Mouse (Mus musculus): ENCODE results near the gene Il10. TPM values are rescaled to one million over a fixed set of nuclear protein-coding genes. Genes with fewer than 3 reads are reported as not detected.

The Il10 gene
- total and polyA plus RNA-seq, 3 experiments = 236 to 903 (median 389) TPM

GRCm38 (mm10) chr1:130998321-130998720 lies 21.3 kb upstream of the Il10 start:
- no peak overlapping the region for H3K27ac ChIP-seq (ENCODE audit: insufficient read depth, low read depth)
- dilution Hi-C loops (cut with MboI; ENCODE audit: extremely low pct_ligation_motif_present, extremely low pct_unique_long_range_greater_than_20kb, low sequenced_read_pairs) = no loop called here
- H3K9me3 ChIP-seq (replicated peaks; ENCODE audit: low read length) = no peaks in the 10 kb centered on the region
- no peak overlapping the region for H3K4me2 ChIP-seq (ENCODE audit: insufficient read depth, low read depth, poor library complexity, severe bottlenecking)
- no peak for DNase-seq (ENCODE audit: extremely low read depth)
- H3K4me3 ChIP-seq (replicated peaks in 1 of 3; ENCODE audit: low read depth in 2 of 3, low read length in 2 of 3, poor library complexity in 1 of 3) = no peak overlapping the region
- H3K4me1 ChIP-seq (ENCODE audit: control insufficient read depth in 1 of 2, insufficient read depth in 2 of 2) = peaks cover 36 to 83% of the 10 kb centered on the region in 2 experiments
- TF ChIP-seq USF2 (conservative IDR thresholded peaks at IDR 0.05; ENCODE audit: low read depth, low read length) (no peak), BHLHE40 (IDR thresholded peaks at IDR 0.05; ENCODE audit: low read depth, low read length) (peak; percentile 32; the same call in 1 of the 2 replicates)
- H3K36me3 ChIP-seq (replicated peaks in 1 of 2; ENCODE audit: control insufficient read depth in 1 of 2, insufficient read depth in 1 of 2, low read length in 1 of 2) = no peaks in the 10 kb centered on the region
- in situ Hi-C loops (cut with MboI; ENCODE audit: low pct_ligation_motif_present, low pct_unique_long_range_greater_than_20kb, low sequenced_read_pairs) = no loop called here
- H3K27me3 ChIP-seq (replicated peaks) = no peaks in the 10 kb centered on the region
- no peak overlapping the region for H3K9ac ChIP-seq (ENCODE audit: insufficient read depth, low read depth)
- no peaks in the 10 kb centered on the region; the same call in 1 of the 2 replicates for H3K79me2 ChIP-seq (replicated peaks; ENCODE audit: control insufficient read depth, extremely low read depth, insufficient read depth, poor library complexity, severe bottlenecking)

GRCm38 (mm10) chr1:130999708-131000107 lies 19.9 kb upstream of the Il10 start:
- in situ Hi-C loops (cut with MboI; ENCODE audit: low pct_ligation_motif_present, low pct_unique_long_range_greater_than_20kb, low sequenced_read_pairs) = no loop called here
- peak; percentile 87 for TF ChIP-seq BHLHE40 (IDR thresholded peaks at IDR 0.05; ENCODE audit: low read depth, low read length)
- peak; percentile 83 for TF ChIP-seq MYC (IDR thresholded peaks at IDR 0.05; ENCODE audit: low read depth, low read length)
- no peak; the same call in 1 of the 2 replicates for TF ChIP-seq SMC3 (IDR thresholded peaks at IDR 0.05; ENCODE audit: low read depth, low read length)
- no peak for TF ChIP-seq ZKSCAN1 (IDR thresholded peaks at IDR 0.05; ENCODE audit: borderline replicate concordance, low read depth, low read length)
- TF ChIP-seq NRF1 (IDR thresholded peaks at IDR 0.05; ENCODE audit: low read depth, low read length) = peak; percentile 20; the same call in 1 of the 2 replicates
- TF ChIP-seq PAX5 (IDR thresholded peaks at IDR 0.05; ENCODE audit: low read length) = no peak
- no peak for TF ChIP-seq GABPA (IDR thresholded peaks at IDR 0.05; ENCODE audit: insufficient replicate concordance, low read depth, low read length)
- peak; percentile 89 for TF ChIP-seq TCF12 (IDR thresholded peaks at IDR 0.05; ENCODE audit: low read depth, low read length)
- TF ChIP-seq CHD2 (IDR thresholded peaks at IDR 0.05; ENCODE audit: low read length) = peak; percentile 73
- peak; percentile 48 for TF ChIP-seq HCFC1 (IDR thresholded peaks at IDR 0.05; ENCODE audit: low read depth, low read length)
- TF ChIP-seq E2F4 (IDR thresholded peaks at IDR 0.05; ENCODE audit: insufficient replicate concordance, low read depth, low read length) = no peak
- peak; percentile 1 for TF ChIP-seq RAD21 (IDR thresholded peaks at IDR 0.05; ENCODE audit: low read depth, low read length)
- TF ChIP-seq ZNF384 (IDR thresholded peaks at IDR 0.05; ENCODE audit: low read depth, low read length) = peak; percentile 10; the same call in 1 of the 2 replicates
- TF ChIP-seq TBP (conservative IDR thresholded peaks at IDR 0.05; ENCODE audit: low read depth, low read length) = 0 out of 2 replicates have a peak, but pooled peaks have one; percentile 44
- no peak for TF ChIP-seq USF2 (conservative IDR thresholded peaks at IDR 0.05; ENCODE audit: low read depth, low read length)
- TF ChIP-seq RCOR1 (conservative IDR thresholded peaks at IDR 0.05; ENCODE audit: low read depth, low read length) = peak; percentile 81
- no peak for TF ChIP-seq CTCF (conservative IDR thresholded peaks at IDR 0.05 in 1 of 2, IDR thresholded peaks at IDR 0.05 in 1 of 2; ENCODE audit: low read depth in 2 of 2, low read length in 2 of 2)
- peak; percentile 56; the same call in 1 of the 2 replicates for TF ChIP-seq JUN (IDR thresholded peaks at IDR 0.05; ENCODE audit: insufficient read depth, low read depth, low read length)
- peak; percentile 83 for TF ChIP-seq MEF2A (IDR thresholded peaks at IDR 0.05; ENCODE audit: borderline replicate concordance, low read depth, low read length)
- peak; percentile 74 for TF ChIP-seq MAX (IDR thresholded peaks at IDR 0.05; ENCODE audit: low read length)
- TF ChIP-seq CHD1 (IDR thresholded peaks at IDR 0.05; ENCODE audit: low read depth, low read length) = no peak; the same call in 1 of the 2 replicates
- peak; percentile 80 for TF ChIP-seq MAZ (IDR thresholded peaks at IDR 0.05; ENCODE audit: low read depth, low read length)
- TF ChIP-seq POLR2AphosphoS2 (IDR thresholded peaks at IDR 0.05; ENCODE audit: low read depth, low read length) = no peak
- peak; percentile 69; the same call in 1 of the 2 replicates for TF ChIP-seq SIN3A (IDR thresholded peaks at IDR 0.05; ENCODE audit: low read length)
- TF ChIP-seq MXI1 (IDR thresholded peaks at IDR 0.05; ENCODE audit: low read depth, low read length) = peak; percentile 70; the same call in 1 of the 2 replicates
- TF ChIP-seq USF1 (IDR thresholded peaks at IDR 0.05; ENCODE audit: low read depth, low read length) = no peak
- 0 out of 2 replicates have a peak, but pooled peaks have one; percentile 28 for TF ChIP-seq KAT2A (IDR thresholded peaks at IDR 0.05; ENCODE audit: insufficient replicate concordance, low read length)
- TF ChIP-seq UBTF (IDR thresholded peaks at IDR 0.05; ENCODE audit: low read depth, low read length) = 0 out of 2 replicates have a peak, but pooled peaks have one; percentile 65
- TF ChIP-seq ZC3H11A (IDR thresholded peaks at IDR 0.05; ENCODE audit: low read depth, low read length) = no peak
- peak; percentile 91 for TF ChIP-seq EP300 (IDR thresholded peaks at IDR 0.05; ENCODE audit: low read length)
- 0 out of 2 replicates have a peak, but pooled peaks have one; percentile 59 for TF ChIP-seq ZMIZ1 (IDR thresholded peaks at IDR 0.05; ENCODE audit: low read depth, low read length)
- TF ChIP-seq IRF4 (IDR thresholded peaks at IDR 0.05; ENCODE audit: low read depth, low read length) = peak; percentile 44

More at GRCm38 (mm10) chr1:130999708-131000107, 19.9 kb upstream of the Il10 start:
- Histone ChIP-seq H3K4me1 (ENCODE audit: control insufficient read depth in 1 of 2, insufficient read depth in 2 of 2) (peaks cover 41 to 81% of the 10 kb centered on the region in 2 experiments), H3K36me3 (replicated peaks in 1 of 2; ENCODE audit: control insufficient read depth in 1 of 2, insufficient read depth in 1 of 2, low read length in 1 of 2) (no peaks in the 10 kb centered on the region), H3K4me3 (replicated peaks in 1 of 3; ENCODE audit: low read depth in 2 of 3, low read length in 2 of 3, poor library complexity in 1 of 3) (no peak overlapping the region), H3K79me2 (replicated peaks; ENCODE audit: control insufficient read depth, extremely low read depth, insufficient read depth, poor library complexity, severe bottlenecking) (no peaks in the 10 kb centered on the region; the same call in 1 of the 2 replicates), H3K9me3 (replicated peaks; ENCODE audit: low read length) (no peaks in the 10 kb centered on the region), H3K27ac (ENCODE audit: insufficient read depth, low read depth) (peak overlapping the region; percentile 73), H3K9ac (ENCODE audit: insufficient read depth, low read depth) (0 out of 2 replicates have a peak overlapping the region, but pooled peaks have one; percentile 27), H3K27me3 (replicated peaks) (no peaks in the 10 kb centered on the region), H3K4me2 (ENCODE audit: insufficient read depth, low read depth, poor library complexity, severe bottlenecking) (peak overlapping the region; percentile 63)
- dilution Hi-C loops (cut with MboI; ENCODE audit: extremely low pct_ligation_motif_present, extremely low pct_unique_long_range_greater_than_20kb, low sequenced_read_pairs) = no loop called here
- DNase-seq (ENCODE audit: extremely low read depth) = peak; percentile 82
